ENCODE assay signal across 10 mouse cellular contexts in genomic region chr16:35248825-35249224, GRCm38 (mm10).
DNase-seq lines count a peak whose midpoint lies in the region; ATAC-seq lines count a peak whose summit lies in the region.
"Had no signal": no experiment of that assay in that cellular context is flagged by ENCODE, and none has a peak within 500 bp of the region (broad histone marks: within the 10 kb centered on the region; RNA-seq: fewer than 3 reads in every experiment).

No protein-coding gene starts in this region.

- no peak overlapping the region for H3K4me2 ChIP-seq in forebrain, embryonic 14.5 days (ENCODE audit: low read length)
- no peak overlapping the region for H3K4me2 ChIP-seq in forebrain, embryonic 13.5 days
- no peak overlapping the region for H3K4me2 ChIP-seq in midbrain, embryonic 14.5 days (ENCODE audit: low read length)
- H3K4me2 ChIP-seq in midbrain, embryonic 13.5 days (replicated peaks) = no peak overlapping the region
- H3K4me2 ChIP-seq in stomach, embryonic 14.5 days (replicated peaks; ENCODE audit: low read depth, low read length) = no peak overlapping the region
- H3K4me2 ChIP-seq: heart, embryonic 15.5 days had no signal

- no peaks in the 10 kb centered on the region for H3K36me3 ChIP-seq in forebrain, embryonic 14.5 days (ENCODE audit: control insufficient read depth, insufficient read depth, low read length)
- H3K36me3 ChIP-seq in forebrain, embryonic 13.5 days (ENCODE audit: poor library complexity, severe bottlenecking) = no peaks in the 10 kb centered on the region
- H3K36me3 ChIP-seq in midbrain, embryonic 14.5 days (ENCODE audit: control insufficient read depth, insufficient read depth, low read length) = no peaks in the 10 kb centered on the region
- peaks cover 11% of the 10 kb centered on the region; the same call in 1 of the 2 replicates for H3K36me3 ChIP-seq in midbrain, embryonic 13.5 days
- H3K36me3 ChIP-seq in stomach, embryonic 14.5 days (ENCODE audit: control insufficient read depth, insufficient read depth, low read length) = no peaks in the 10 kb centered on the region
- H3K36me3 ChIP-seq: heart, embryonic 15.5 days had no signal

- H3K9ac ChIP-seq in forebrain, embryonic 14.5 days (ENCODE audit: low read length) = no peak overlapping the region
- no peak overlapping the region for H3K9ac ChIP-seq in forebrain, embryonic 13.5 days
- H3K9ac ChIP-seq in midbrain, embryonic 14.5 days (replicated peaks; ENCODE audit: low read length) = no peak overlapping the region
- no peak overlapping the region for H3K9ac ChIP-seq in midbrain, embryonic 13.5 days (replicated peaks)
- no peak overlapping the region for H3K9ac ChIP-seq in stomach, embryonic 14.5 days (replicated peaks; ENCODE audit: low read depth, low read length)
- H3K9ac ChIP-seq: heart, embryonic 15.5 days; liver, embryonic 14.5 days had no signal

- peak; percentile 42; the same call in 1 of the 2 replicates for ATAC-seq in forebrain, embryonic 14.5 days
- no peak; the same call in 1 of the 2 replicates for ATAC-seq in forebrain, embryonic 13.5 days
- ATAC-seq in midbrain, embryonic 14.5 days (ENCODE audit: low FRiP score, low TSS enrichment) = no peak
- no peak for ATAC-seq in midbrain, embryonic 13.5 days
- ATAC-seq in stomach, embryonic 14.5 days (ENCODE audit: insufficient number of reproducible peaks, insufficient read depth, low FRiP score, low read depth) = peak; percentile 73; the same call in 1 of the 2 replicates
- no peak for ATAC-seq in erythroblast, adult 5-6 weeks (replicated peaks; ENCODE audit: low FRiP score, poor library complexity, severe bottlenecking)

- no peak overlapping the region for H3K4me3 ChIP-seq in forebrain, embryonic 14.5 days (ENCODE audit: low read depth, low read length)
- H3K4me3 ChIP-seq in forebrain, embryonic 13.5 days = no peak overlapping the region
- H3K4me3 ChIP-seq in midbrain, embryonic 14.5 days (replicated peaks; ENCODE audit: low read depth, low read length) = no peak overlapping the region
- H3K4me3 ChIP-seq in midbrain, embryonic 13.5 days (replicated peaks) = no peak overlapping the region
- H3K4me3 ChIP-seq in stomach, embryonic 14.5 days (ENCODE audit: low read depth, low read length) = no peak overlapping the region
- H3K4me3 ChIP-seq: heart, embryonic 15.5 days had no signal

- no peaks in the 10 kb centered on the region for H3K27me3 ChIP-seq in forebrain, embryonic 14.5 days (replicated peaks; ENCODE audit: control insufficient read depth, insufficient read depth, low read length)
- no peaks in the 10 kb centered on the region for H3K27me3 ChIP-seq in forebrain, embryonic 13.5 days
- no peaks in the 10 kb centered on the region for H3K27me3 ChIP-seq in midbrain, embryonic 14.5 days (ENCODE audit: control insufficient read depth, insufficient read depth, low read length)
- H3K27me3 ChIP-seq in midbrain, embryonic 13.5 days = no peaks in the 10 kb centered on the region; the same call in 1 of the 2 replicates
- H3K27me3 ChIP-seq in stomach, embryonic 14.5 days (ENCODE audit: control insufficient read depth, insufficient read depth, low read length) = no peaks in the 10 kb centered on the region
- H3K27me3 ChIP-seq: heart, embryonic 15.5 days had no signal

- peaks cover 2% of the 10 kb centered on the region; the same call in 1 of the 2 replicates for H3K4me1 ChIP-seq in forebrain, embryonic 14.5 days (ENCODE audit: control insufficient read depth, insufficient read depth, low read length)
- peaks cover 13% of the 10 kb centered on the region for H3K4me1 ChIP-seq in forebrain, embryonic 13.5 days
- peaks cover 6% of the 10 kb centered on the region; the same call in 1 of the 2 replicates for H3K4me1 ChIP-seq in midbrain, embryonic 14.5 days (ENCODE audit: control insufficient read depth, insufficient read depth, low read length)
- peaks cover 15% of the 10 kb centered on the region for H3K4me1 ChIP-seq in midbrain, embryonic 13.5 days (replicated peaks)
- no peaks in the 10 kb centered on the region for H3K4me1 ChIP-seq in stomach, embryonic 14.5 days (ENCODE audit: control insufficient read depth, insufficient read depth, low read length)

- 40% methylated on average over 9 of the region's 9 CpGs for WGBS in forebrain, embryonic 14.5 days
- 45% methylated on average over 9 of the region's 9 CpGs for WGBS in forebrain, embryonic 13.5 days
- WGBS in midbrain, embryonic 14.5 days = 58% methylated on average over 9 of the region's 9 CpGs
- WGBS in midbrain, embryonic 13.5 days = 61% methylated on average over 9 of the region's 9 CpGs
- WGBS in stomach, embryonic 14.5 days = 30% methylated on average over 9 of the region's 9 CpGs

- peak; percentile 62 for DNase-seq in forebrain, embryonic 14.5 days (ENCODE audit: low spot score)
- peak; percentile 44 for DNase-seq in midbrain, embryonic 14.5 days
- peak; percentile 44 to 74 for DNase-seq in gastrocnemius, postnatal 4 days (ENCODE audit: low spot score in 2 of 2)
- no peak for DNase-seq in c-Kit-positive CD71-positive TER-119-positive erythroid progenitor cells, embryonic 14.5 days (ENCODE audit: low spot score)

- no peak overlapping the region for H3K27ac ChIP-seq in forebrain, embryonic 14.5 days (ENCODE audit: low read depth, low read length)
- H3K27ac ChIP-seq in forebrain, embryonic 13.5 days = no peak overlapping the region
- H3K27ac ChIP-seq in midbrain, embryonic 14.5 days (replicated peaks; ENCODE audit: low read depth, low read length) = no peak overlapping the region
- H3K27ac ChIP-seq in midbrain, embryonic 13.5 days = no peak overlapping the region
- H3K27ac ChIP-seq in stomach, embryonic 14.5 days (ENCODE audit: low read length) = no peak overlapping the region
- H3K27ac ChIP-seq: heart, embryonic 15.5 days; liver, embryonic 14.5 days had no signal

- H3K9me3 ChIP-seq in forebrain, embryonic 14.5 days (replicated peaks; ENCODE audit: control insufficient read depth, low read length) = no peaks in the 10 kb centered on the region
- no peaks in the 10 kb centered on the region for H3K9me3 ChIP-seq in forebrain, embryonic 13.5 days (replicated peaks)
- H3K9me3 ChIP-seq in midbrain, embryonic 14.5 days (ENCODE audit: control insufficient read depth, low read length) = no peaks in the 10 kb centered on the region
- H3K9me3 ChIP-seq in midbrain, embryonic 13.5 days = no peaks in the 10 kb centered on the region
- H3K9me3 ChIP-seq in stomach, embryonic 14.5 days (ENCODE audit: control insufficient read depth, low read depth, low read length) = no peaks in the 10 kb centered on the region
- H3K9me3 ChIP-seq: heart, embryonic 15.5 days had no signal

Comparison
In these comparisons a context has a peak if more than half of its experiments do, and no peak if none do; other contexts are left out.
1. ATAC-seq: peak in forebrain, embryonic 14.5 days (single experiment) and stomach, embryonic 14.5 days (single experiment); none in forebrain, embryonic 13.5 days (single experiment), midbrain, embryonic 14.5 days (single experiment), midbrain, embryonic 13.5 days (single experiment) and erythroblast, adult 5-6 weeks (single experiment).